Mouse (Mus musculus): ENCODE results near the gene 4933415A04Rik.

Gene 4933415A04Rik

DNA sequence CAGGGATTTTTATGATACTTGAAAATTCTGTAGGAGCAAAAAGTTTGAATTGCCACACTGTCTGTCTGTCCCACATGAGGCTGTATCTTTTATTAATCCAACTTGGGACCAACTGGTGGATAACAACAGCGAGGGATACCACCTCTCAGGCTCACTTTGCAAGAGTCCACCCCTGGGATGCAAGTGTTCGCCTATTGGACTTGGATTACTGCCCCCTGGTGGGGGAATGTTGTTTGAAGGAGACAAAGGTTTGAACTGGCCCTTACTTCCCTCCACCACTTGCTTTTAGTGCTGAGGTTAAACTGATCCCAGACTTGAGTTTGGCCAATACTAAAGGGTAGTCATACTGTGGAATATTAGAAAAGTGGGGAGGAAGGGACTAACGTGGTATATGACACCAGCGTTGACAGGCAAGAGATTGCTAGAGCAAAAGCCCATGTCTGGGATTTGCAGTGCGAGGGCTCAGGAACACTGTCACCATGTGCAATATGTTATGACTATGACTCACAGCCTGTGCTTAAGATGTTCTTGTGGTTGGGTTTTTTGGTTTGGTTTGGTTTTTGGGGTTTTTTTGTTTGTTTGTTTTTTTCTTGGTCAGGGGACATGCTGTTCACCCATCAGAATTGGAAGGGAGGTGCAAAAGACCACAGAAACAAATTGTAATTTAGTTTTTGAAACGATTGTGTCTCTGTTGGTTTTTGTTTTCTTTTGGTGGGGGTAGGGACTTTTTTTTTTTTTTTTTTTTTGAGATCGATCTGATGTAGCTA is at the start of gene 4933415A04Rik:
TSS of gene 4933415A04Rik (plus strand) at position 717 of the 767 bp plus-strand sequence.
- DNase-seq (ENCODE audit: extremely low spot score, low spot score) = peak; percentile 74

DNA sequence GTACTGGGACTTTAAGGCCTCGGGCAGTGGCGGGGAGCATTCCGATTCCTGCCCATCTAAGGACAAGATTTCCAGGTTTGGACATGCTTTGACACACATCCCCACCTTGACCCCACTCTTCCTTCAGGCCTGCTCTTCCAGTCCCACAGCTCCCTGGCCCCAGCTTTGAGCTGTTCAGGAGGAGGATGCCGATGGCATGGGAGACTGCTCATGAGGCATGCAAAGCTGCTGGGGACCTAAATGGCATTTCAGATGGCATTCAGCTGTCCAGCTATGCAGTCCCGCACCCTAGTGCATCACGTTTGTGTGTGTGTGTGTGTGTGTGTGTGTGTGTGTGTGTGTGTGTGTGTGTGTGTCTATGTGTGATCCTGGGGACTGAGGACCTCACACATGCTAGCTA is 49.8 kb upstream of the 4933415A04Rik start:
- DNase-seq (ENCODE audit: extremely low spot score, low spot score) = no peak

DNA sequence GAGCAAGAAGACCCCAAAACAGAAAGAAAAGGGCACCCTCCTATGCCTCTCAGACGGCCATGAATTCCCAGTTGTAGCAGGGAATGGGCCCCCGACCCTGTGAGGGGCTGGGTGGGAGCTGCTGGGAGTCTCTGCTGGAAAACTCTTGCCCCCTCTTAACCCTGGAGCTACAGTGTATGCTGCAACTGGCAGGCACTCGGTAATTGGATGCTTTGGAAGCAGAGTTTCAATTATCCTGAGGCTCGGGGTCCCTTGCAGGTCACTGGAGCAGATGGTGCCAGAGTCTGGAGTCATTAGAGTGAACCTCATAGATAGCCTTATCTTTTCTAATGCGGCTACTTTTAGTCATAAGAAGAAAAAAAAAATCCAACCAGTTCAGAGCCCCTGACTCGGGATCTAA is 47.0 kb upstream of the 4933415A04Rik start:
- DNase-seq (ENCODE audit: extremely low spot score, low spot score) = no peak

DNA sequence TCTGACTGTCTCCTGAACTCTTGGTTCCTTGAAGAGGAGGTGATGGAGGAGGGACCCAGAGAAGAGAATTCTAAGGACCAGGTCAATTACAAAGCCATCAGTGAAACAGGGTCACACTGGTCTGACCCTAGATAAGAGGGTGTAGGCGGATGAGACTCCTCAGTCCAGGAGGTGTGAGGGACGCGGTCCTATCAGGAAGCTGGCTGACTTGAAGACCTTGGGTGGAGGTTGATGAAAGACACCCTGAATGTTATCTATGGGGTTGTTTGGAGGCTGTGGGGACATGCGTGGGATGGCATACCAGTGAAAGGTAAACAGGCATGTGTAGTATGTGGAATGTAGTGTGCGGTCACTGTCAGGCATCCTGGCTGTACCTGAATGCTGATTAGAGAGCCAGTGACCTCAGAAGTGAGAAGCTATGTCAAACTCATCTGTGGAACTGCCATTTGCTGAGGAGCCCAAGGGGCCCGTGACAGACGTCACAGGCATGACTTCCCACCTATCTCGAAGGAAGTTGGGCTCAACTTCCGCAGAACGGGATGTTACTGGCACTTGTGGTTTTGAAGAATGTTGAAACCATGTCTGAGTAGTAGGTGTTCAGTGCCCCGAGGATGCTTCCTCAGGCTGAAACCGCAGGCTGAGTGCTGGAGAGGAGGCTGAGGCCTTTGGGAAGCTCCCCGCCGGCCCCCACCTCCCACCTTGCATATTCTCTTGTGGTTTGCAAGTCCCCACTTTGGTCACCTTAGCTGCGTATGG is 43.0 kb upstream of the 4933415A04Rik start:
- DNase-seq (ENCODE audit: extremely low spot score, low spot score) = no peak

DNA sequence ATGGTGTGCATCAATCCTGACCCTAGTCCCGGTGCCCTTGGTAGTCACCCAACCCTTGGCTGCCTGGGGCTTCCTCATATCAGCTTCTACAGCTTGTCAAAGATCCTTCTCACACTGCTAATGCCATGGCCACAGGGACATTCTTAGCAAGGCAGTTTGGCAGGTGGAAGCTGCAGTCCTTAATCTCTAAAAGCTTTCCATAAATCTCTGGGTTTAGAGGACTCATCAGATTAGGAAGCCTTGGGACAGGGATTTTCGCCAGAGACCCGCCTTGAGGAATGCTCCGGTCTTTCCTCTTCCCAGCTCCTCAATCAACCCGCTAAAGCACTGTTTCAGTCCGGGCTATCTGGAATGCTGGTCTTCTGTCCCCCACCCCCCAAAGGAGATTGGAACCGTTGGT is 42.0 kb upstream of the 4933415A04Rik start:
- DNase-seq (ENCODE audit: extremely low spot score, low spot score) = no peak

DNA sequence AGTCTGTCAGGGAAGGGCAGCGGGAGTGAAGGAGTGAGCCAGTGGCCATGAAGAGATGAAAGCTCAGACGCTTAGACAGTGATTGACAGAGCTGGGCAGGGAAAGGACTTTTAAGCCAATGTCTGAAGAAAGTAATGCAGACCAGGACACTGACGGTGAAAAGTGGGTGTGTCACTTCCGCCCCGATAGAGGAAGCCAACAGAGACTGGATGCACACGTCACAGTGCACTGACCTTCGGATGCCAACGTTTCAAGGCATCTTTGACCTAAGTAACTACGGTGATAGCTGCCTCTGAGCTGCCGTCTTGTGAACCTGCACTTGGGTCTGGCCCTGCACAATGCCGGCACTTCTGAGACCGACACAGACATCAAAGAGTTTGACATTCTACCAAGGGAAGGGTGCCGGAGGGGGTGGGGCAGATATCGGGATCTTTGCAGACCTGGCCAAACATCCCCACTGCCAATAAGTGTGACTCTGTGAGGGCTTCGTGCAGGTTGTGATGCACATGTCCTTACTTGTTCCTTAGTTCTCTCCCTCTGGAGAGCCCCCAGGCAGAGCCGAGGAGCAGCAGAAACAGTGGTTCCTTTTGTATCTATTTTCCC is 40.9 kb upstream of the 4933415A04Rik start:
- no peak for DNase-seq (ENCODE audit: extremely low spot score, low spot score)

DNA sequence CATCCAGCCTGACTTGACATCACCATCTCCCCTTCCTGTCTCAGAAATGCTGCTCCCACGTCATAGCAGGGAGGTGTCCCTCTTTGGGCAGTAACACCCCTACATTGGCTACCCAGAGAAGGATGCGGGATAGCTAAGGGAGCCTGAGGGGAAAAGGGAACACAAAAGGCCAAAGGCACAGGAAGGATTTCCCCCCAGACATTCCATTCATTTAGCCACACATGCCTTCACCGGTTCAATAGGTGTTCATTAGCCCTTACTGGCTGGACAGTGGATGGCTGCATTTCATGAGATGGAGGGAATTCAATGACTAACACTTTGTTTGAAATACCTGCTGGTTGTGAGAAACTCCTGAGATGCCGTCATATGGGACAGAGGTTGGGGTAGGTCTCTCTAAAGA is 40.2 kb upstream of the 4933415A04Rik start:
- DNase-seq (ENCODE audit: extremely low spot score, low spot score) = no peak

DNA sequence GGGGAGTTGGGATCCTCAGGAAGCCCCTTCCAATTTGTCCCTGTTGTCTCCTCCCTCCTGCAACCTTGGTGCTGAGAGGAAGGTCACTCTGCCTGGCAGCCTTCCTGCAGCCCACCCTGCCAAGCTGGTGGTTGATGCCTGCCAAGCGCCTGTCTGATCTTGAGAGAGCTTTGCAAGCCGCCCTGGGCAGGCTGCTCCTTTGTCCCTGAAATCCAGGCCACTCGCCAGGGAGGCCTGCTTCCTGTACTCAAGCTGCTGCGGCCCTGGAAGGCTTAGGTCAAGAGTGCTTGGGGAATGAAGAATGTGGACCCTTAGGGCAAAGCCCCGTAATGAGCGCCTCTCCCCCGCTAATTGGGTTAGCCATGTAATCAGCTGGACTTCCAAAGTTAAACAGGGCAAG is 38.7 kb upstream of the 4933415A04Rik start:
- DNase-seq (ENCODE audit: extremely low spot score, low spot score) = no peak

DNA sequence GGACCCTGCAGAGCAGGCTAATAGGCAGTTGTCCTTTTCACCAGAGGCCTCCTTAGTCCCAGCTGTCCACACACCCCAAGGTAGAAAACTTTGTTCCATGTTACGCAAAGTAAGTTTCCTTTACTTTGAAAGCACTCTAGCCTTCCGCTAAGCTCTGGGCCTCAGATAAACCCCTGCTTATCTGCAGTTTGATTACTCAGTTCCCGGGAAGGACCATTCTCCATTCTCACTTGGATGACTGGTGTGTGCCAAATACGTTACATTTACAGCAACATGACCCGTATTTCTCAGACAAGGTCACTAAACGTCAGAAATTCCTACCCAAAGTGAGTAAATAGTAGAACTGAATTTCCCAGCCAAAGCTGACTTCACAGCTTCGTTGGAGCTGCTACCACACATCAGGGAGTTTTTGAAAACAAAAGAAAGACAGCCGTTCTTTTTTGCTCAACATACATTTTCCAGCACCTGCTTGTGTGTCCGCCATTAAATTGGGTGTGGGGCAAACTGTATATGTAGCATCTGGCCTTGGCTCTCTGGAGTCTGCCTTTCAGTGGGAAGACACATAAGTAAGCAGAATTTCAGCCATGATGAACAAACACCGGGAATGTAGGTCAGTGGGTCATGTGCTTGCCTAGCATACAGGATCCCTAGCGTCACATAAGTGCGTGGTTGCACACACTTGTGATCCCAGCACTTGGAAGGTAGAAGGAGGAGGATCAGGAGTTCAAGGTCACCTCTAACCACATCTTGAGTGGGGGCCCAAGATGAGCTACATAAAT is 38.0 kb upstream of the 4933415A04Rik start:
- DNase-seq (ENCODE audit: extremely low spot score, low spot score) = no peak

DNA sequence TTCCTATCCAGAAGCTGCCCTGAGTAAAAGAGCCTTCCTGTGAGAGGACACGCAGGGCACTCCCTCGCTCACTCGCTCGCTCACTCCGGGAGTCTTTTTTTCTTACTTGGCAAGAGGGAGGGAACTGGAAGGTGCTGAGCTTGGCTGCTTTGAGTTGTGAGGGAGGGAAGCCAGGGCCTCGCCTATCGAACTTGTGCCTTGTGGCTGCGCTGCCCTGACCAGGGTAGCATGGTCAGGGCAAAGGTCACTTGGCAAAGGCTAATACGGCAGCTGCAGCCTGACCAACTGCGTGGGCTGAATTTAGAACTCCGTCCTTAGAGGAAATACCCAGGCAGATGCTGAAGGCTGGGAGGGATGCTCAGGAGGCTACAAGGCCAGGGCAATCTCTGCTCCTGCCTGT is 37.1 kb upstream of the 4933415A04Rik start:
- DNase-seq (ENCODE audit: extremely low spot score, low spot score) = no peak

DNA sequence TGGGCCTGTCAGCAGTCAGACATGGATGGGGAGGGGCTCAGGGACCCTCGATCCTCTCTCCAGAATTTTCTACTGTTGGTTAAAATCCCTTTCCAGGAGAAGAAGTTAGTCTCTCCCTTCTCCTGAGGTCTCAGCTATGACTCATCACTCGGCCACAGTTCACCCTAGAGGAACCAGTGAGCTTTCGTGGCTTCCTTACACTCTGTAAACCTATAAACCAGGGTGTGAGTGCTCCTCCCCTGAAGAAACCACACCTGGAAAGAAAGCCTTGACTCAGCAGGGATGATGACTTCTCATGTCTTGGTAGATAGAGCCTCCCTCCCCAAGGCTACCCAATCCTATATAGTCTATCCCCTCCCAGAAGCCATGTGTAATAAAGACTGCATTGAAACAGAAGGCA is 35.1 kb upstream of the 4933415A04Rik start:
- no peak for DNase-seq (ENCODE audit: extremely low spot score, low spot score)

DNA sequence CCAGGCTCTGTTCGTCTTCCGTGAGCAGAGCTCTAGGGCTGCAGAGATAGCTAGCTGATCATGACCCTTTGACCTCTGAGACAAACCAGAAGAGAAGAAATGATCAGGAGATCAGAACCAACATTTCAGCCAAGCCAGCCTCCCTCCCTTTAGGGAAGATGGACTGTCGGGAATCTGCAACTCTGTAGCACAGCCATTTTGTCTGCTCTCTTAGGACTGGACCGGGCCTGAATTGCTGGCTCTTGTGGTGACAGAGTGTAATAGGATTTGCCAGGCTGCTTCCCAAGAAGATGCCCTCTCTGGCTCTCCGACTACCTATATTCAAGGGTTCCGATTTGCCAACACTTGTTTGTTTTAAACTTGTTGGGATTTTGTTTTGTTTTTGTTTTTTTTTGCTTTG is 34.2 kb upstream of the 4933415A04Rik start:
- DNase-seq (ENCODE audit: extremely low spot score, low spot score) = no peak

DNA sequence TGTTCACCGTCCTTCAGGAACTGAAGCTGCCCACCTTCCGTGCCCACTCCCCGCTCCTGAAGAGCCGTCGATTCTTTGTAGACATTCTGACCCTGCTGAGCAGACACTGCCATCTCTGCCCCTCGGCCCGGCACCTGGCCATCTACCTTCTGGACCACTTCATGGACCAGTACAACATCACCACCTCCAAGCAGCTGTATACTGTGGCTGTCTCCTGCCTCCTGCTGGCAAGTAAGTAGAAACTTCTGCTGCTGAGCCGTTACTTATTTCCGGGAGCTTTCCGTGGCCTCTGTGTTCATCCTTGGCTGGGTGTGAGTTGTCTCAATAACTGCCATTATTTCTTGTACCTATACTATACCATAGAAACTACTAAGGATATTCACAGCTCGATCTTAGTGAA is 30.3 kb upstream of the 4933415A04Rik start:
- DNase-seq (ENCODE audit: extremely low spot score, low spot score) = no peak

DNA sequence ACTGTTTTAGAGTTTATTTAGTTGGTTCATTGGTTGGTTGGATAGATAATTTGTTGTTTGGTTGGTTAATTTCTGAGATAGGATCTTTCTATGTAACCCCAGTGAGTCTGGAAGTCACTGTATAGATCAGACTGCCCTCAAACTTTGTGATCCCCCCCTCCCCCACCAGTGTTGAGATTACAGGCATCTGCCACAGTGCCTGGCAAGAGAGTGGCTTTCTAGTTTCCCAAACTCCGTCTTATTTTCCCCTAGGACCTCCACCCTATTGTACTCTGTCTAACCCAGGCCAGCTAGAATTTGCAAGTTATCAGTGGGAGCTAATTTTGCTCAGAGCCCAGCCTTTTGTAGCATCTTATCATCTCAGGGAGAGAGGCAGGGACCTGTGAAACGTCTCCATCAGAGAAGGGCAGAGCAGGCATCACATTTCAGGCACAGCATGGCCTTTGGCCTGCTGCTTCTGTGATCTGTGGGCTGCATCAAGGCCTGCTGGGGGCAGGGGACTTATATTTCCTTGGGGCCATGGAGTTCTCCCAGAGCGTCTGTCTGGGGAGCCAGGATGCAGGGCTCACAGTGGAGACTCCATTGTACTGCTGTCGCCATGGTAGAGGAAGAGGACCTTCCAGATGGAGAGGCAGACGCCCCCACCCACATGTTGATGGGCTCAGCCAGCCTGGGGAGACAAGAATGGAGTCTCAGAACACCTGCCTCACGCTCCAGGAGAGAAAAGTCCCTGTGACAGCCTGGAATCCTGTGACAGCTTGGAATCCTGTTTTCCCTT is 27.1 kb upstream of the 4933415A04Rik start:
- no peak for DNase-seq (ENCODE audit: extremely low spot score, low spot score)

DNA sequence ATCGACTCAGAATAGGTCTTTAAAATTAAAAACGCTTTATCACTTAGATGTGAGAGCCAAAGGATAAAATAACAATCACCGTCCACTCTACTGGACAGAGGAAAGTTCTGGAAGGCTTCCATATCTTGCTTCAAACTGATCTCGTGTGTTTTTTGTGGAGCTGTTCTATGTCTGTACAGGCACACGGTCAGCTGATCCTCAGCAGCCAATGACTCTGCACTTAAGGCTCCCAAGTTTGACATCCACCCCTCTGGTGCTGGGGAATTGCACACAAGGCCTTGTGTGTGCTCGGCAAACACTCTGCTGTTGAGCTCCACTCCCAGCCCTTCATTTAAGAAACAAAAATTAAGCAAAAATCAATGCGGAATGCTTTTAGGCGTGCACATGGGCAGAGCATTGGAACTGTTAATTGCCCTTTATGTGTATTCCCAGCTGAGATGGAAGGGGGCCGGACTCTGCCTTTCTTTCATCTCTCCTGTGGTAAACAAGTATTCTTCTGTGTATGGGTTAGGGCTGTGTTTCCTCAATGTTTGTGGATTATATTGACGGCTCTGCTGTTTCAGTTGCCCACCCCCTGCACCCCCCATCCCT is 23.1 kb upstream of the 4933415A04Rik start:
- no peak for DNase-seq (ENCODE audit: extremely low spot score, low spot score)

DNA sequence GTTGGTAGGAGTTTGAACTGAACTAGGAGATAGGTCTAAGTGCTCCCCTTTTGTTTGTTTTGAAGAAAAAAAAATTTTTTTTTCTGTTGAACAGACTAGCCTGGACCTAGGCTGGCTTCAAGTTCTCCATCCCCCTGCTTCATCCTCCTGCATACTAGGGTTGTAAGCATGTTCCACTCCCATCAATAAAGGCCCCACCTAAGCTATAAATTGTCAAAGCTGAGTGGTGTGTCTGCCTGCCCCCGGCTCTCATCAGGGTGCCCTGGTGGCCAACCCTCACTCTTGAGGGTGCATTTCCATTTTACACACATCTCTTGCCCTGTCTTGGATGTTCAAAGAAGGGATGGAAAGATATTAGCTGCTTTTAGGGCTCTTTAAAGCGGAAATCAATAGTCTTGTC is 21.4 kb upstream of the 4933415A04Rik start:
- no peak for DNase-seq (ENCODE audit: extremely low spot score, low spot score)

DNA sequence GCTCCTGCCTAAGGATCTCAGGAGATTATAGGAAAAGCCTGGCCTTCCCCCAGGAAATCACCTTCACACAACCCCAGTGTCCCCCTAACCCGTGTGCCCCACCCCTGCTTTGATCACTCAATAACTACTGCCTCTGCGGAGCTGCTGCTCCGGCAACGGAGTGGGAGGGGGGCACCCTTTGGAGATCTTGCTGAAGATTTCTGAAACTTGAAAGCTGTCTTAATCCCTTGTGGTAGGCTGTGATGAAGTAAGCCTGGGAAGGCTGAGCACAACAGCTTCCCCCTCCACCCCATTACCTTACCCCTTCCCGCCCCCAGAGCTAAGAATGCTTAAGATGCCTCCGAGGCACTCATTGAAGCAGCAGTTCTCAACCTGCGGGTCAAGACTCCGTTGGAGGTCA is 21.0 kb upstream of the 4933415A04Rik start:
- no peak for DNase-seq (ENCODE audit: extremely low spot score, low spot score)

DNA sequence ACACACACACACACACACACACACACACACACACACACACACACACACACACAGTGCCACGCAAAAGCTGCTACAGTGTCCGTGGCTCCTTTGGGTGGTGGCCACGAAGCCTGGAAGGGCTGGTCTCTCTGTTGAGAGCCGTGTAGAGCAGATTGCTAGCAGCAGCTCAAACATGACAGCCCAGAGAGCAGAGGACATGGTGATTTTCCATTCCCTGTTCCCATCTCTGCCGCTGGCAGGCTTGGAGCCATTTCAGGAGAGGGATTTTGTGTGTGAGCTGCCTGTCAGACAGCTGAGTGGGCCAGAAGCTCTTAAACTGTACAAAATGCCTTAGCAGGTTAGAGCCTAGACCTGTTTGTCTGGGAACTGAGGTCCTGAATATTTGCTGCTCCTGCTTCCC is 20.1 kb upstream of the 4933415A04Rik start:
- DNase-seq (ENCODE audit: extremely low spot score, low spot score) = no peak

DNA sequence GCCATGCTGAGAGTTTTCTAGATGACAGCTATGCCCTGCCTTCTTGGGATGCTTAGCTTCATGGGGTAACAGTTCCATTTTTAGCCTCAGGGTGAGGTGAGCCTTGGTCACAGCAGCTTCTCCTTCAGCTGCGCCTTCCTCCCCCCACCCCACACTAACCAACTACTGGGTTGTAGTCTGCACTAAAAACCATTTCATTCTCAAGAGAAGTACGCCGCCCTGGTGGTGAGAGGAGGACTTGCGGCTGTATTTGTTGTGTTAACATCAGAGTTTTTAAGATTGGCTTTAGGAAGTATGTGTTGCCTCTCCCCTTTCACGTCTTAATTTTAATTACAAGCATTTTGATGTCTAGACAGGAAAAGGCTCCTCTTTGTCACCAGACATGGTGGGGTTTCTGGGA is 18.6 kb upstream of the 4933415A04Rik start:
- no peak for DNase-seq (ENCODE audit: extremely low spot score, low spot score)

DNA sequence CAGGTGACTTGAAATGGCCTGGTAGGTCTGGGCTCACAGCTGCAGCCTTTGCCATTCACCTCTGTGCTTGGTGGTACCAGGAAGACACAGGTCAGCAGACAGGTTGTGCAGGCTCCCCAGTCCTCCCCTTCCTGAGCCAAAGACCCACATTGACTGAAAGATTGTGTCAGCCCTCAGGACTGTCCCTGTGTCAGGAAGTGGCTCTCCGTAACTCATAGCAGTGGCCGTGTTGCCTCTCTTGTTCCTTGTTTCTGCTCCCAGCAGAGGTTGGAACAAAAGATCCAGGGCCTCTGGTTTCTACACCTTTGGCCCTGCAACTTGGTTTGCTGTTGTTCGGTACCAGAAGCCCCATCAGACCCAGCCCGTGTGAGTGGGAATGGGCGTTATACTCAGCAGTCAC is 17.7 kb upstream of the 4933415A04Rik start:
- no peak for DNase-seq (ENCODE audit: extremely low spot score, low spot score)

DNA sequence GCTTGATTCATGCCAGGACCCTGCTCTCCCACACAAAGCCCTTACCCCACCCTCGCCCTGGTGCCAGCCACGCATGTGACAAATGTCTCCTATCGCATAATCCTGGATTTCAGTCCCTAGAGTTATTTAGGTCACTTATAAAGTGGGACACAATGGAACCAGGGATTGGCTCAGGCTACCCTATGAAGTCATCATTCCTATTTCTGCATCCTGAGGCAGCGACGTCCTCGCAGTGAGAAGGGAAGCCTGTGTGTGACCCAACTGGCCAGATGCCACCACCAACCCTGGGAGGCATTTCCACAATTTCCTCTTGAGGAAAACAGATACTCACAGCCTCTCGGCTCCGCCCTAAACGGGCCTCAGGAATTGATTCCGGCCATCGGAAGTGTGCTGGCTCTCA is 17.2 kb upstream of the 4933415A04Rik start:
- no peak for DNase-seq (ENCODE audit: extremely low spot score, low spot score)
